Mouse (Mus musculus) myocyte (in vitro differentiated cells): Measurements from ENCODE around the gene Zfhx3.

ENCODE experiments used
- CEBPB ChIP-seq: IDR thresholded peaks from 2 replicates; pipeline ENCODE4 v1.6.1; 2011; ENCODE audit warnings: mild to moderate bottlenecking, moderate library complexity; ENCODE audit not compliant: poor library complexity, insufficient read depth, severe bottlenecking
- E2F4 ChIP-seq: IDR thresholded peaks from one replicate; pipeline ENCODE4 v1.6.1; 2011; ENCODE audit warnings: mild to moderate bottlenecking, control low read depth, moderate library complexity; ENCODE audit not compliant: insufficient read depth
- POLR2A ChIP-seq: IDR thresholded peaks from one replicate; pipeline ENCODE4 v1.6.1; 2011; ENCODE audit warnings: low read depth, mild to moderate bottlenecking, control low read depth, moderate library complexity; ENCODE audit not compliant: insufficient read length
- TCF12 ChIP-seq: IDR thresholded peaks from one replicate; pipeline ENCODE4 v1.6.1; 2011; ENCODE audit warnings: mild to moderate bottlenecking, control low read depth; ENCODE audit not compliant: poor library complexity, insufficient read depth, severe bottlenecking

- TF ChIP-seq POLR2A (no peak), TCF12 (no peak), CEBPB (no peak), E2F4 (no peak)
These were observed 524.2 kb downstream of the Zfhx3 start for GRCm38 (mm10) chr8:108466653-108467052.
